Mouse (Mus musculus) adrenal gland, postnatal 25 days (tissue): ENCODE measurements at regions not wholly inside any gene's neighbourhood (a gene's known extent, or its start where the extent isn't known, plus 50 kb on each side); places are given as distances from the start of the nearest gene placed in this dataset.

Source experiments
- DNase-seq: peaks from one replicate; pipeline ENCODE4 v3.0.0; 2021; ENCODE audit warnings: mixed read lengths

DNA sequence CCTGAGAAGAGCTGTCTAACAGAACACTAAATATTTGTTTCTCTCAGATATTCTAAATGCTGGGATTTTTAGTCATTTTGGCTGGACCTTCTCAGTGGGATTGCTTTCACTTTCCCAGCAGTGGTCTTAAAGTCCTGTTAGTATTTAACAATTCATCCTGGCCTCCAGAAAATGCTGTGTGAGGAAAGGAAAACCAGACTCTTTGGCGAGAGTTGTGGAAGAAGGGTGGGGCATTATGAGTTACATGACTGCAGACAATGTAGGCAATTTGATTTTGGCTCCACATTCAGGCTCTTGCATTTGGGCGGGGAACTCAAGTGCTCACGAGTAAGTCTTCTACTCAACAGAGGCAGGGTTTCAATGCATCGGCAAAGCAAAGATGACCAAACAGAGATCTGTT lies 406.1 kb upstream of the Gm765 start:
- DNase-seq, result no peak

- no peak for DNase-seq
Observed at GRCm38 (mm10) chr6:98746976-98747375, 404.4 kb upstream of the Gm765 start.

- no peak for DNase-seq
Observed at GRCm38 (mm10) chr6:98740447-98740846, 397.9 kb upstream of the Gm765 start.

GRCm38 (mm10) chr6:98731010-98731530 lies 388.5 kb upstream of the Gm765 start:
- DNase-seq, result no peak

GRCm38 (mm10) chr6:98726605-98727144 lies 384.1 kb upstream of the Gm765 start:
- DNase-seq, result no peak

DNA sequence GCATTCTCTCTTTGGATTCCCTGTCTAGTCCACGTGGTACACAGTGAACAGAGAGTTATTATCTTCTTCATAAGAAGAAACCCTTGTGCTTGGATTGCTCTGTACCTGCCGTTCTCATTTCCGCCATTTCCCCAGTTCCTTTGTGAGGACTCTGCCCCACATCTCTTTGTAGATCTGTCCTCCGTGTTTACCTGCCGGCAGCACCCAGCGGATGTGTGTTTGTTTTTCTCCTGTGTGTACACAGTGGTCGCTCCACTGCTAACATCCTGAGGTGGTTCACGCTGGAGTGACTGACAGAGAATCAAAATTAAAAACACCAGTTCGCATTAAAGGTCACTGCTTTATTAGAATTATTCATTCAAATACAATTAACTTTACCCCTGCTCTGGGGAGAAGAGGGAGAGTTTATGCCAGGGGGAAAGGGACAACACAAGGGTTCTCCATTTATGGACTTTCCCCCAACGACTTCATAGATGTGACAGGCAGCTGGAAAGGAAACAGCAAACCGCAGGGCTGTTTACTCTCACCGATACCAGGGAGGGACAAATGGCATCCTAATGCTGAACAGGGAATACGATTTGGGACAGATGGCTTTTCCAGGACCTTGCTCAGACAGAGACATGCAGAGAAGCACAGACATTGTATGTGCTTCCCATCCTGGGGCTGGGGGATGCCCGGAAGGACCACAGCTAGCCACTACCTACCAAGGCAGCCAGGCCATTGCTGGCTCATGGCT lies 362.5 kb upstream of the Gm765 start:
- DNase-seq, result no peak

- no peak for DNase-seq
Observed at GRCm38 (mm10) chr6:98697571-98697970, 355.0 kb upstream of the Gm765 start.

- DNase-seq, result no peak
Observed at GRCm38 (mm10) chr6:98693411-98693810, 350.9 kb upstream of the Gm765 start.

DNA sequence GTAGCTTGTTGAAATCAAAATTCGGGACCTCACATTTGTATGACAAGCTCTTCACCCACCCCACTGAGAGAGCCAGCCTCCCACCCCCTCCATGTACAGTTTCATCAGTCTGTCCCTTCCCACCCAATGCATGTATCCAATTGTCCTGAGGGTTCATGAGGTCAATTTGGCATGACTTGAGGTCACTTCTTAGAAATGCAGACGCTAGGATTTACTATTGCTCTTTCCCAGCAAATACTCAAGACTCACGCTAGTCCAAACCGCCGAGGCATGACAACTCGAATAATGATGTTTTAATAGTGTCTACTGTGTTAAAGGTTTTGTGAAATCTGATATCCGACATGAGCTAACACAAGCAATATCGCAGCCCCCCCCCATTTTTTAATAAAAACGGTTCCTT lies 347.6 kb upstream of the Gm765 start:
- DNase-seq, result no peak

GRCm38 (mm10) chr6:98689395-98689794 lies 346.8 kb upstream of the Gm765 start:
- DNase-seq, result no peak

DNA sequence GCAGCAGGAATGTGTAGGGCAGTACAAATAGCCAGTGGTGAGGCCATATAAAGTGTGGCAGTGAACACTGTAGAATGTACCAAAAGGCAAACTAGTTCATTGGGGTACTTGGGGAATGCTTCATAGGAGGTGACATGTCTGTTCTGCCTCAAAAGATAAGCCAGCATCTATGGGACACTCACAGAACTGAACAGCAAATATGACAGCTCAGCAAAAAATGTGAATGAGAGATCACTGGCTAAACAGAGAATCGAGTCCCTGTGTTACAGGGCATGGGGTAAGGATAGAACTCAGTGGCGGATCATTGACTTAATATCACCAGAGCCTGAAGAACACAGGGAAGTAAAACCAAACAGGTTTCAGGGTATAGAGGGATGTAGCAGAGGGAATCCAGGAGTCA lies 346.1 kb upstream of the Gm765 start:
- DNase-seq, result no peak

GRCm38 (mm10) chr6:98666388-98666989 lies 323.9 kb upstream of the Gm765 start:
- DNase-seq, result no peak

GRCm38 (mm10) chr6:98651827-98652226 lies 309.3 kb upstream of the Gm765 start:
- no peak for DNase-seq

- no peak for DNase-seq
Observed at GRCm38 (mm10) chr6:98651315-98651714, 308.8 kb upstream of the Gm765 start.

- no peak for DNase-seq
Observed at GRCm38 (mm10) chr6:98640316-98640715, 297.8 kb upstream of the Gm765 start.

DNA sequence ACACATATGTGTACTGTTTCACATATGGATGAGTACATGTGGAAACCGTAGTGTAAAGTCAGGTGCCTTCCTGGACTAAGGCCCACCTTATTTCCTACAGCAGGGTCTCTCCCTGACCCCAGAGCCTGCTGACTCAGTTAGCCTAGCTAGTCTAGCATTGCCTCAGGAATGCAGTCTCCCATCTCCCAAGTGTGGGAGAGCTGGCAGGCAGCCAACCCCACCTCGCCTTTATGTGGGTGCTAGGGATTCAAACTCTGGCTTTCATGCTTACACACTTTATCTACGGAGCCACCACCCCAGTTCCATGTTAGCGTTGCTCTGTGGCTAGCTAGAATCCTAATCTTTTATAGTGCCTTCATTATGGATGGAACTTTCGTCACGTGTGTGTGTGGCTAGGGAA lies 293.3 kb upstream of the Gm765 start:
- DNase-seq, result no peak

DNA sequence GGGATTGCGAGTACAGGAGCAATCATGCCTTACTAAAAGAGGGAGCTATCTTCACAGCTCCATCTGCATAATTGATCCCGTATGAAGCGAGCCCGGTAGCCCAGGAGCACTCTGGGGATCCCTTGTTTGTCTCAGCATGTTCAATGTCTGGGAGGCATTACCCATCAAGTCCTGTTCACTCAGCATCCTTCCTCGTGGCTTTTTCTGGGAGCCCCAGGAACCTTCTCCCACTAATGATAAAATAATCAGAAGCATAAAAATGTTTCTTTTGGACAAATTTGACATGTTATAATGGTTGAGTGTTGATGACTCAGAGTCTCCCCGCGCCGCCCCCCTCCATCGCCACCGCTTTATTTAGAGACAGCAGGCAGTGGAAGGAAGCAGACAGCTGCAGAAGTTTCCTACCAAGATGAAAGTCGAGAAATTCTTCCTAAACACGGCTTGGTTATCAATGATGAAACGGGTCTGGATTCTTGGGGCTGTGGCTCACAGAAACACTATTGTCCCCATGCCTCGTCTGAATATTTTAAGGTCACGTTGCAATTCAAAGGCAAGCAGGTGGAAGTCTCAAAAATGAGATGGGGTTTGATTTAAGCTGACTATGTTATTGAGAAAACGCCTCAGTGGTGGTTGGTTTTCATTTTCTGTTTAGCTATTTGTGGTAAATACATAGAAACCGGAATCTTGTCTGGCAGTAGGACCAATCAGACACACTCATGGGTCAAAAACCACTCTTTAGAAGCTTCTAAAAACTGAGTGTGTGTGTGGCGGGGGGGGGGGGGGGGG lies 289.9 kb upstream of the Gm765 start:
- DNase-seq, result no peak

DNA sequence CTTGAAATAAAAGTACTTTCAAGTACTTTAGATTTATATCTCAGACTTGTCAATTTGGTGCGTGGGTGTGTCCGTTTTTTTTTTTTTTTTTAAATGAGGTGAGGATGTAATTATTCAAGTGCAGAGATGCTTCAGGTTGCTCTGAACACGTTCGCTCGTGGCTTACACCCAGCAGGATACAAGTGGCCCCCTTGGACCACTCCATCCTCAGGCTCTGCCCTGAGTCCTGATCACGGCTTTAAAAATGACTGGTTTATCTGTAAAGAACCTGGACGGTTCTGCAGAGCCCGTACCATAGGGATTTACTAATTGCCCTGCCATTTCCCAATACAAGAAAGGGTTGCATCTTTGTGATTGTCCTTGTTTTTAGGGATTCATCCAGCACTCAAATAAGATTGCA lies 288.7 kb upstream of the Gm765 start:
- DNase-seq, result no peak

- no peak for DNase-seq
Observed at GRCm38 (mm10) chr6:98629646-98630045, 287.1 kb upstream of the Gm765 start.

DNA sequence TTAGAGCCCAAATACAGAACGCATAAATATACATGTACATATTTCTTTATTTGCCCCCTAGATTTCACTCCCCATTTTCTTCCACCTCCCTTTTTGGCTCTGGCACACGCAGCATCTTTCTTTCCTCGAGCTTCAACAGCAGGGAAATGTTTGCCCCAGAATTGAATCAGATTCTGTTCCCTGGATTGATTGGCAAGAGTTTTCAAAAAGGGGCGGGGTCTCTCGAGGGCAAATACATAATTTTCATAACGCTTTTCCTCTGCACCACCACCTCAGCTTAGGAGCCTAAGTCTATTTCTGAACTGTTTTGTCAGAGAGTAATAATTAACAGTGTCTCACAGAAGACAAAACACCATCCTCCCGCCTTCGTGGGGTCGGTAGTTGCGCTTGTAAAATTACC lies 283.9 kb upstream of the Gm765 start:
- no peak for DNase-seq

- DNase-seq, result no peak
Observed at GRCm38 (mm10) chr6:98620886-98621285, 278.3 kb upstream of the Gm765 start.

GRCm38 (mm10) chr6:98613030-98613429 lies 270.5 kb upstream of the Gm765 start:
- DNase-seq, result no peak

- no peak for DNase-seq
Observed at GRCm38 (mm10) chr6:98609133-98609532, 266.6 kb upstream of the Gm765 start.
